Mouse (Mus musculus): ENCODE data around the gene Stam. TPM values are rescaled to one million over a fixed set of nuclear protein-coding genes. Genes with fewer than 3 reads are reported as not detected.

Gene Stam
- polyA plus RNA-seq, 1 experiment from 2014 or later = 68.7 TPM

GRCm38 (mm10) chr2:14130641-14131339 is 56.9 kb downstream of the Stam start:
- no peaks in the 10 kb centered on the region for H3K4me1 ChIP-seq
- no peak for ATAC-seq (ENCODE audit: insufficient read depth, low FRiP score, low read depth)
- no peak overlapping the region for H3K27ac ChIP-seq
- no peak overlapping the region for H3K9ac ChIP-seq
- H3K27me3 ChIP-seq (replicated peaks) = no peaks in the 10 kb centered on the region
- H3K4me3 ChIP-seq (replicated peaks) = no peak overlapping the region
- no peaks in the 10 kb centered on the region for H3K9me3 ChIP-seq
- 74% methylated on average over 12 of the region's 12 CpGs for WGBS
- H3K36me3 ChIP-seq = no peaks in the 10 kb centered on the region
- no peak overlapping the region for H3K4me2 ChIP-seq

- Histone ChIP-seq H3K9ac (no peak overlapping the region), H3K27ac (no peak overlapping the region), H3K9me3 (no peaks in the 10 kb centered on the region), H3K4me1 (no peaks in the 10 kb centered on the region), H3K4me2 (no peak overlapping the region), H3K4me3 (replicated peaks) (no peak overlapping the region), H3K36me3 (no peaks in the 10 kb centered on the region), H3K27me3 (replicated peaks) (no peaks in the 10 kb centered on the region)
- no peak for ATAC-seq (ENCODE audit: insufficient read depth, low FRiP score, low read depth)
- 83% methylated on average over 4 of the region's 4 CpGs for WGBS
Measured at GRCm38 (mm10) chr2:14132468-14133326, 58.8 kb downstream of the Stam start.

- no peak; the same call in 1 of the 2 replicates for ATAC-seq (ENCODE audit: insufficient read depth, low FRiP score, low read depth)
- Histone ChIP-seq H3K27me3 (replicated peaks) (no peaks in the 10 kb centered on the region), H3K4me1 (no peaks in the 10 kb centered on the region), H3K4me3 (replicated peaks) (no peak overlapping the region), H3K27ac (no peak overlapping the region), H3K9ac (no peak overlapping the region), H3K4me2 (no peak overlapping the region), H3K9me3 (no peaks in the 10 kb centered on the region), H3K36me3 (peaks cover 10% of the 10 kb centered on the region; the same call in 1 of the 2 replicates)
- WGBS = 35% methylated on average over 3 of the region's 3 CpGs
Measured at GRCm38 (mm10) chr2:14136906-14137305, 63.0 kb downstream of the Stam start.

GRCm38 (mm10) chr2:14139590-14139989 is 65.7 kb downstream of the Stam start:
- no peak overlapping the region for H3K27ac ChIP-seq
- H3K4me1 ChIP-seq = no peaks in the 10 kb centered on the region
- 90% methylated on average over 6 of the region's 6 CpGs for WGBS
- no peak overlapping the region for H3K4me3 ChIP-seq (replicated peaks)
- no peak for ATAC-seq (ENCODE audit: insufficient read depth, low FRiP score, low read depth)
- H3K9ac ChIP-seq = no peak overlapping the region
- no peaks in the 10 kb centered on the region for H3K9me3 ChIP-seq
- no peak overlapping the region for H3K4me2 ChIP-seq
- peaks cover 20% of the 10 kb centered on the region; the same call in 1 of the 2 replicates for H3K36me3 ChIP-seq
- no peaks in the 10 kb centered on the region for H3K27me3 ChIP-seq (replicated peaks)

GRCm38 (mm10) chr2:14140044-14140443 is 66.1 kb downstream of the Stam start:
- Histone ChIP-seq H3K4me2 (no peak overlapping the region), H3K27me3 (replicated peaks) (no peaks in the 10 kb centered on the region), H3K9ac (no peak overlapping the region), H3K36me3 (peaks cover 20% of the 10 kb centered on the region; the same call in 1 of the 2 replicates), H3K27ac (no peak overlapping the region), H3K9me3 (no peaks in the 10 kb centered on the region), H3K4me1 (no peaks in the 10 kb centered on the region), H3K4me3 (replicated peaks) (no peak overlapping the region)
- ATAC-seq (ENCODE audit: insufficient read depth, low FRiP score, low read depth) = no peak
- 71% methylated on average over 2 of the region's 2 CpGs for WGBS

- Histone ChIP-seq H3K27ac (no peak overlapping the region), H3K27me3 (replicated peaks) (no peaks in the 10 kb centered on the region), H3K4me1 (no peaks in the 10 kb centered on the region), H3K9me3 (no peaks in the 10 kb centered on the region), H3K36me3 (peaks cover 15% of the 10 kb centered on the region; the same call in 1 of the 2 replicates), H3K9ac (no peak overlapping the region), H3K4me3 (replicated peaks) (no peak overlapping the region), H3K4me2 (no peak overlapping the region)
- ATAC-seq (ENCODE audit: insufficient read depth, low FRiP score, low read depth) = no peak
- 76% methylated on average over 3 of the region's 3 CpGs for WGBS
Measured at GRCm38 (mm10) chr2:14145311-14145710, 71.4 kb downstream of the Stam start.

DNA sequence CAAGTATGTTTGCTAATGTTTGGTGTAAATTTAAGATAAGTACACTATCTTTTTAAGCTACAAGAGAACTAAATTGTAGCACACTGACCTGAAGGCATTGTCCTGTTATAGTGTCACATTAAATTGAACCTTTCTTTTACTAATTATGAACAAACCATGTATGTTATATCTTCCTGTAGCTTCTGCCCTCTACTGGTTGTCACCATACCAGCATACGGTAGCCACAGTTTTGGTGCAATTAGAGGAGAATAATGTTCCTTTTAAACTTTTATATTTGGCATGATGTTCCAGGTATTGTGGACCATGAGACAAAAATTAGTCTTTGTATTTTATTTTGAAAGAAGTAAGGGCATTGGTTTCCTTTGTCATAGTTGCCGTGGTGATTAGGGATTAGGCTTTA is 73.0 kb downstream of the Stam start:
- H3K4me1 ChIP-seq = no peaks in the 10 kb centered on the region
- H3K9ac ChIP-seq = no peak overlapping the region
- H3K27me3 ChIP-seq (replicated peaks) = no peaks in the 10 kb centered on the region
- H3K4me2 ChIP-seq = no peak overlapping the region
- 88% methylated on average over 2 of the region's 2 CpGs for WGBS
- H3K36me3 ChIP-seq = peaks cover 10% of the 10 kb centered on the region; the same call in 1 of the 2 replicates
- ATAC-seq (ENCODE audit: insufficient read depth, low FRiP score, low read depth) = no peak
- no peak overlapping the region for H3K27ac ChIP-seq
- H3K4me3 ChIP-seq (replicated peaks) = no peak overlapping the region
- no peaks in the 10 kb centered on the region for H3K9me3 ChIP-seq

DNA sequence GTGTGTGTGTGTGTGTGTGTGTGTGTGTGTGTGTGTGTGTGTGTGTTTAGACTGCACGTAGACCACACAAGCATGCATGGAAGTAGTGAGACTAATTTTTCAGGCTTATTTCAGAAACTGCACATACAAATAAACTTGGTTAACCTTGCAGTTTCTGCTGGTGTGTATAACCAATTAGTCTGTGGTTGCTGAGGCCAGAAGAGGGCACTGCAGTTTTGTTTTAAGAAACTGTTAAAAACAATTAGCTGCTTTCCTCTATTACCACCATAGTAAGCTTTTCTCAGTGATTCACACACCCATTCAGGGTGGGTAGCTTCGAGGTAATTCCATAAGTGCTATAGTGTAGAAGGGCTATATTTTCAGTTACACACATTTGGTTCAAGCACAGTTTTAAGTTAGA is 76.9 kb downstream of the Stam start:
- H3K9ac ChIP-seq = no peak overlapping the region
- H3K4me1 ChIP-seq = no peaks in the 10 kb centered on the region
- H3K4me3 ChIP-seq (replicated peaks) = no peak overlapping the region
- H3K36me3 ChIP-seq = 0 out of 2 replicates have a peak, but pooled peaks cover under 1% of the 10 kb centered on the region
- no peak overlapping the region for H3K27ac ChIP-seq
- 93% methylated on average over 2 of the region's 2 CpGs for whole genome bisulfite sequencing
- H3K4me2 ChIP-seq = no peak overlapping the region
- no peaks in the 10 kb centered on the region for H3K27me3 ChIP-seq (replicated peaks)
- no peaks in the 10 kb centered on the region for H3K9me3 ChIP-seq
- ATAC-seq (ENCODE audit: insufficient read depth, low FRiP score, low read depth) = no peak

- H3K4me3 ChIP-seq (replicated peaks) = no peak overlapping the region
- no peak for ATAC-seq (ENCODE audit: insufficient read depth, low FRiP score, low read depth)
- H3K4me2 ChIP-seq = no peak overlapping the region
- 0 out of 2 replicates have a peak, but pooled peaks cover 3% of the 10 kb centered on the region for H3K36me3 ChIP-seq
- WGBS = 85% methylated on average over 6 of the region's 6 CpGs
- H3K9me3 ChIP-seq = no peaks in the 10 kb centered on the region
- H3K4me1 ChIP-seq = no peaks in the 10 kb centered on the region
- H3K27ac ChIP-seq = no peak overlapping the region
- no peak overlapping the region for H3K9ac ChIP-seq
- no peaks in the 10 kb centered on the region for H3K27me3 ChIP-seq (replicated peaks)
Measured at GRCm38 (mm10) chr2:14151854-14152253, 78.0 kb downstream of the Stam start.

GRCm38 (mm10) chr2:14159047-14159446 is 85.1 kb downstream of the Stam start:
- no peak overlapping the region for H3K4me3 ChIP-seq (replicated peaks)
- H3K27ac ChIP-seq = no peak overlapping the region
- H3K36me3 ChIP-seq = 0 out of 2 replicates have a peak, but pooled peaks cover 3% of the 10 kb centered on the region
- no peaks in the 10 kb centered on the region for H3K27me3 ChIP-seq (replicated peaks)
- H3K9ac ChIP-seq = no peak overlapping the region
- WGBS = 77% methylated on average over 3 of the region's 3 CpGs
- no peak for ATAC-seq (ENCODE audit: insufficient read depth, low FRiP score, low read depth)
- H3K9me3 ChIP-seq = no peaks in the 10 kb centered on the region
- no peak overlapping the region for H3K4me2 ChIP-seq
- H3K4me1 ChIP-seq = no peaks in the 10 kb centered on the region

- no peak overlapping the region for H3K9ac ChIP-seq
- H3K27me3 ChIP-seq (replicated peaks) = no peaks in the 10 kb centered on the region
- 76% methylated on average over 2 of the region's 2 CpGs for WGBS
- no peak overlapping the region for H3K27ac ChIP-seq
- no peak overlapping the region for H3K4me2 ChIP-seq
- no peaks in the 10 kb centered on the region for H3K9me3 ChIP-seq
- ATAC-seq (ENCODE audit: insufficient read depth, low FRiP score, low read depth) = no peak; the same call in 1 of the 2 replicates
- H3K4me3 ChIP-seq (replicated peaks) = no peak overlapping the region
- H3K4me1 ChIP-seq = no peaks in the 10 kb centered on the region
- 0 out of 2 replicates have a peak, but pooled peaks cover 3% of the 10 kb centered on the region for H3K36me3 ChIP-seq
Measured at GRCm38 (mm10) chr2:14159756-14160155, 85.9 kb downstream of the Stam start.

DNA sequence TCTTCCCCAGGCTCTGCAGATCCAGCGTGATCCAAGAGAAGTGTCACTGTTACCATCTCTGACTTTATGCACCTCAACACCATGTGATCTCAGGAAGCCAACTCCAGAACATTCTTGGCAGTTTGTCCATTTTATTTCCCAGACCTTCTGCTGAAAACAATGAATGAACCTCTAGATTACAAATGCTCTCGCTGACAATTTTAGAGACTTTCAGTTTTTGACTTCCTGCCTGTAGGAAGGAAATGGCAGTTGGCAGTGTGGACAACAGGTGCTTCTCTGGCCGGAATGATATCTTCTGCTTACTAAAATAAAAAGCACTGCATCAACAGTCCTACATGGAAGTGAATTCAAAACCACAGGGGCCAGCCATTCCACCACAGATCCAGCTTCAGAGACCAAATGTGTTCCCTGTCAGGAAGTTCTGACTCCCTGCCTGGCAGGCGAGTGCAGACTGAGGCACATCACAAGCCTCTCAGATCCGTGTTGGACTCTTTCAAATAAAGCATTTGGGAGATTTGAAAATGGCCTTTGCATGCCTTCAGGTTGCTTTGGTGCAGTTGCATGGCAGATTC is 90.6 kb downstream of the Stam start:
- Histone ChIP-seq H3K4me3 (replicated peaks) (no peak overlapping the region), H3K9ac (no peak overlapping the region), H3K9me3 (no peaks in the 10 kb centered on the region), H3K4me1 (no peaks in the 10 kb centered on the region), H3K27ac (no peak overlapping the region), H3K36me3 (no peaks in the 10 kb centered on the region), H3K27me3 (replicated peaks) (no peaks in the 10 kb centered on the region), H3K4me2 (no peak overlapping the region)
- WGBS = 61% methylated on average over 5 of the region's 5 CpGs
- ATAC-seq (ENCODE audit: insufficient read depth, low FRiP score, low read depth) = no peak
